Mouse (Mus musculus): ENCODE results near the gene Sptbn2. TPM values are rescaled to one million over a fixed set of nuclear protein-coding genes. Genes with fewer than 3 reads are reported as not detected.

The Sptbn2 gene
- polyA plus RNA-seq, 1 experiment from 2014 or later: 18.7 TPM

- DNase-seq (ENCODE audit: low spot score): no peak
- Histone ChIP-seq H3K9me3 (ENCODE audit: control insufficient read depth, low read length) (no peaks in the 10 kb centered on the region), H3K4me1 (replicated peaks; ENCODE audit: control insufficient read depth, insufficient read depth, low read length) (no peaks in the 10 kb centered on the region), H3K27ac (ENCODE audit: low read depth, low read length) (no peak overlapping the region), H3K4me3 (ENCODE audit: low read depth, low read length) (no peak overlapping the region), H3K4me2 (replicated peaks; ENCODE audit: low read depth, low read length) (no peak overlapping the region), H3K36me3 (ENCODE audit: control insufficient read depth, insufficient read depth, low read length) (no peaks in the 10 kb centered on the region), H3K27me3 (ENCODE audit: control insufficient read depth, insufficient read depth, low read length) (no peaks in the 10 kb centered on the region), H3K9ac (ENCODE audit: low read depth, low read length) (no peak overlapping the region)
- WGBS: 90% methylated on average over 8 of the region's 12 CpGs
- no peak for ATAC-seq (ENCODE audit: low FRiP score)
Observed at GRCm38 (mm10) chr19:4767507-4768148, 56.7 kb downstream of the Sptbn2 start.

DNA sequence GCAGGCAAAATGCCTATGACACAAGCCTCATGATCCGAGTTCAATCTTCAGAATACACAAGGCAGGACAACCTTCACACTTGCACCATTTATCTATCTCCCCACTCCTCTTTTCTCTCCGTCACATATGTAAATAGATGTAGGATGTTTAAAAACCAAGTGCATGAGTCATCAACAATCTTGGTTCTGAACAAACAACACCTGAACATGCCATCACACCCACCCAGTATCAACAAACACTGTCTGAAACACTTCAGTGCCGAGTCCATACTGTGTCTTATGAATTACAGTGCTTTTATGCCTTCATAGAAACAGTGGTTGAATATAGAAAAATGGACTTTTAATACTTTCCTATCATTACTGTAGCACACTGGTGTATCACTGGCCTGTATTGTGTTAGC lies 61.8 kb downstream of the Sptbn2 start:
- ATAC-seq (ENCODE audit: low FRiP score): no peak
- Histone ChIP-seq H3K4me2 (replicated peaks; ENCODE audit: low read depth, low read length) (no peak overlapping the region), H3K4me3 (ENCODE audit: low read depth, low read length) (no peak overlapping the region), H3K27ac (ENCODE audit: low read depth, low read length) (no peak overlapping the region), H3K36me3 (ENCODE audit: control insufficient read depth, insufficient read depth, low read length) (no peaks in the 10 kb centered on the region), H3K9me3 (ENCODE audit: control insufficient read depth, low read length) (no peaks in the 10 kb centered on the region), H3K9ac (ENCODE audit: low read depth, low read length) (no peak overlapping the region), H3K4me1 (replicated peaks; ENCODE audit: control insufficient read depth, insufficient read depth, low read length) (no peaks in the 10 kb centered on the region), H3K27me3 (ENCODE audit: control insufficient read depth, insufficient read depth, low read length) (no peaks in the 10 kb centered on the region)
- WGBS: 84% methylated on average over 3 of the region's 3 CpGs
- no peak for DNase-seq (ENCODE audit: low spot score)

GRCm38 (mm10) chr19:4782891-4783290 lies 71.9 kb downstream of the Sptbn2 start:
- Histone ChIP-seq H3K4me2 (replicated peaks; ENCODE audit: low read depth, low read length) (no peak overlapping the region), H3K27me3 (ENCODE audit: control insufficient read depth, insufficient read depth, low read length) (no peaks in the 10 kb centered on the region), H3K27ac (ENCODE audit: low read depth, low read length) (no peak overlapping the region), H3K9me3 (ENCODE audit: control insufficient read depth, low read length) (no peaks in the 10 kb centered on the region), H3K9ac (ENCODE audit: low read depth, low read length) (no peak overlapping the region), H3K4me3 (ENCODE audit: low read depth, low read length) (no peak overlapping the region), H3K36me3 (ENCODE audit: control insufficient read depth, insufficient read depth, low read length) (peaks cover 10% of the 10 kb centered on the region), H3K4me1 (replicated peaks; ENCODE audit: control insufficient read depth, insufficient read depth, low read length) (no peaks in the 10 kb centered on the region)
- ATAC-seq (ENCODE audit: low FRiP score) (no peak), DNase-seq (ENCODE audit: low spot score) (no peak)
- WGBS: 92% methylated on average over 2 of the region's 2 CpGs

GRCm38 (mm10) chr19:4785206-4785605 lies 74.2 kb downstream of the Sptbn2 start:
- no peak overlapping the region for H3K4me2 ChIP-seq (replicated peaks; ENCODE audit: low read depth, low read length)
- no peak overlapping the region for H3K9ac ChIP-seq (ENCODE audit: low read depth, low read length)
- no peak for DNase-seq (ENCODE audit: low spot score)
- ATAC-seq (ENCODE audit: low FRiP score): no peak
- H3K27me3 ChIP-seq (ENCODE audit: control insufficient read depth, insufficient read depth, low read length): no peaks in the 10 kb centered on the region
- 93% methylated on average over 7 of the region's 7 CpGs for WGBS
- H3K4me1 ChIP-seq (replicated peaks; ENCODE audit: control insufficient read depth, insufficient read depth, low read length): no peaks in the 10 kb centered on the region
- no peak overlapping the region for H3K4me3 ChIP-seq (ENCODE audit: low read depth, low read length)
- peaks cover 10% of the 10 kb centered on the region for H3K36me3 ChIP-seq (ENCODE audit: control insufficient read depth, insufficient read depth, low read length)
- H3K27ac ChIP-seq (ENCODE audit: low read depth, low read length): no peak overlapping the region
- no peaks in the 10 kb centered on the region for H3K9me3 ChIP-seq (ENCODE audit: control insufficient read depth, low read length)

DNA sequence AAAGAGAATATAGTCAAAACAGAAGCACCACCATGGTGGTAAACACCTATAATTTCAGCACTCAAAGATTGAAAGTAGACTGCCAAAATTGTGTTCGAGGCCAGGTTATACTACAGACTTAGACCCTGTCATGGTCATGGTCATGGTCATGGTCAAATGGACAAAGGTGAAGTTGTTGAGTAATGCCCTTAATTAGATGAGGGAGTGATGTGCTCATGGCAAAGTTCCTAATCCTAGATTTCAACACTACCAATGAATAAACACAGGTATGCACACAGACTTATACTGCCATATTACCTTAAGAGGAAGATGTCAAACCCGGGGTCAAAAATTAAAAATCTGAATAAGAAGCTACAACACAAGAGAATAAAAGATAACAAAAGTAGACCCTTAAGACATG lies 75.3 kb downstream of the Sptbn2 start:
- Histone ChIP-seq H3K27me3 (ENCODE audit: control insufficient read depth, insufficient read depth, low read length) (no peaks in the 10 kb centered on the region), H3K9me3 (ENCODE audit: control insufficient read depth, low read length) (no peaks in the 10 kb centered on the region), H3K27ac (ENCODE audit: low read depth, low read length) (no peak overlapping the region), H3K4me3 (ENCODE audit: low read depth, low read length) (no peak overlapping the region), H3K36me3 (ENCODE audit: control insufficient read depth, insufficient read depth, low read length) (peaks cover 10% of the 10 kb centered on the region), H3K4me2 (replicated peaks; ENCODE audit: low read depth, low read length) (no peak overlapping the region), H3K9ac (ENCODE audit: low read depth, low read length) (no peak overlapping the region), H3K4me1 (replicated peaks; ENCODE audit: control insufficient read depth, insufficient read depth, low read length) (peaks cover 4% of the 10 kb centered on the region)
- no peak for ATAC-seq (ENCODE audit: low FRiP score)
- WGBS: 93% methylated on average over 2 of the region's 2 CpGs
- no peak for DNase-seq (ENCODE audit: low spot score)

GRCm38 (mm10) chr19:4793281-4793830 lies 82.4 kb downstream of the Sptbn2 start:
- no peaks in the 10 kb centered on the region for H3K27me3 ChIP-seq (ENCODE audit: control insufficient read depth, insufficient read depth, low read length)
- ATAC-seq (ENCODE audit: low FRiP score) (peak; percentile 55), DNase-seq (ENCODE audit: low spot score) (no peak)
- WGBS: 2% methylated on average over 16 of the region's 16 CpGs
- peaks cover 8% of the 10 kb centered on the region for H3K4me1 ChIP-seq (replicated peaks; ENCODE audit: control insufficient read depth, insufficient read depth, low read length)
- H3K4me3 ChIP-seq (ENCODE audit: low read depth, low read length): peak overlapping the region; percentile 82
- H3K36me3 ChIP-seq (ENCODE audit: control insufficient read depth, insufficient read depth, low read length): no peaks in the 10 kb centered on the region
- H3K9ac ChIP-seq (ENCODE audit: low read depth, low read length): peak overlapping the region; percentile 71
- H3K4me2 ChIP-seq (replicated peaks; ENCODE audit: low read depth, low read length): peak overlapping the region; percentile 68
- H3K27ac ChIP-seq (ENCODE audit: low read depth, low read length): peak overlapping the region; percentile 54
- H3K9me3 ChIP-seq (ENCODE audit: control insufficient read depth, low read length): no peaks in the 10 kb centered on the region

- peak; percentile 96 for DNase-seq (ENCODE audit: low spot score)
- Histone ChIP-seq H3K27me3 (ENCODE audit: control insufficient read depth, insufficient read depth, low read length) (no peaks in the 10 kb centered on the region), H3K36me3 (ENCODE audit: control insufficient read depth, insufficient read depth, low read length) (no peaks in the 10 kb centered on the region), H3K4me2 (replicated peaks; ENCODE audit: low read depth, low read length) (peak within 1 kb of the TSS; percentile 68), H3K4me1 (replicated peaks; ENCODE audit: control insufficient read depth, insufficient read depth, low read length) (peaks cover 8% of the 10 kb centered on the region), H3K9ac (ENCODE audit: low read depth, low read length) (peak within 1 kb of the TSS; percentile 71), H3K9me3 (ENCODE audit: control insufficient read depth, low read length) (no peaks in the 10 kb centered on the region), H3K27ac (ENCODE audit: low read depth, low read length) (peak within 1 kb of the TSS; percentile 54), H3K4me3 (ENCODE audit: low read depth, low read length) (peak within 1 kb of the TSS; percentile 82)
- under 1% methylated on average over 31 of the region's 31 CpGs for WGBS
- ATAC-seq (ENCODE audit: low FRiP score): peak; percentile 99
Observed at GRCm38 (mm10) chr19:4793831-4794422, 83.0 kb downstream of the Sptbn2 start, which contains the start of gene Rbm4. Gene Rbm4 (minus strand): TSS chr19:4793901.

- Histone ChIP-seq H3K27ac (ENCODE audit: low read depth, low read length) (no peak overlapping the region), H3K36me3 (ENCODE audit: control insufficient read depth, insufficient read depth, low read length) (peaks cover under 1% of the 10 kb centered on the region), H3K9me3 (ENCODE audit: control insufficient read depth, low read length) (no peaks in the 10 kb centered on the region), H3K9ac (ENCODE audit: low read depth, low read length) (no peak overlapping the region), H3K4me2 (replicated peaks; ENCODE audit: low read depth, low read length) (no peak overlapping the region), H3K4me3 (ENCODE audit: low read depth, low read length) (no peak overlapping the region), H3K27me3 (ENCODE audit: control insufficient read depth, insufficient read depth, low read length) (no peaks in the 10 kb centered on the region), H3K4me1 (replicated peaks; ENCODE audit: control insufficient read depth, insufficient read depth, low read length) (peaks cover 6% of the 10 kb centered on the region)
- 71% methylated on average over 1 of the region's 1 CpGs for WGBS
- ATAC-seq (ENCODE audit: low FRiP score): no peak
- DNase-seq (ENCODE audit: low spot score): no peak
Observed at GRCm38 (mm10) chr19:4795929-4796328, 85.0 kb downstream of the Sptbn2 start.

DNA sequence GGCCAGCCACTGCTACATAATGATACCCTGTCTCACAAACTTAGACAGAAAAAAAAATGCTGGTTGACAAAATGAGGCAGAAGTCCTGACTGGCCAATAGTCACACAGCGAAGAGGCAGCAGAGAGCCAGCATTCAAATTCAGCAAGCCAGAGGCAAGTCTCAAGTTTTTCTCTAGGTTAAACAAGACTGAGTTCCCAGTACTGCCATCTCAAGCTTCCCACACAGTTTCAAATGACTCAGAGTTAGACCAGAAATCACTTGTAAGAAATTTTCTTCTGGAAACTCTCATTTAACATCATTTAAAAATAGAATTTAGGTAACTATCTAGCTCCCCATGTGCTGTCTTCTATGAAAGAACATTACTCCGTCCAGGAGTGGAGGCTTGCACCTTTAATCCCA lies 86.9 kb downstream of the Sptbn2 start:
- Histone ChIP-seq H3K4me2 (replicated peaks; ENCODE audit: low read depth, low read length) (no peak overlapping the region), H3K27me3 (ENCODE audit: control insufficient read depth, insufficient read depth, low read length) (no peaks in the 10 kb centered on the region), H3K9ac (ENCODE audit: low read depth, low read length) (no peak overlapping the region), H3K4me3 (ENCODE audit: low read depth, low read length) (no peak overlapping the region), H3K36me3 (ENCODE audit: control insufficient read depth, insufficient read depth, low read length) (peaks cover 12% of the 10 kb centered on the region), H3K4me1 (replicated peaks; ENCODE audit: control insufficient read depth, insufficient read depth, low read length) (no peaks in the 10 kb centered on the region), H3K9me3 (ENCODE audit: control insufficient read depth, low read length) (no peaks in the 10 kb centered on the region), H3K27ac (ENCODE audit: low read depth, low read length) (no peak overlapping the region)
- WGBS: 98% methylated on average over 2 of the region's 2 CpGs
- ATAC-seq (ENCODE audit: low FRiP score) (no peak), DNase-seq (ENCODE audit: low spot score) (no peak)
